Comparison of ENCODE assay signal across 12 mouse cellular contexts in the genomic region with DNA sequence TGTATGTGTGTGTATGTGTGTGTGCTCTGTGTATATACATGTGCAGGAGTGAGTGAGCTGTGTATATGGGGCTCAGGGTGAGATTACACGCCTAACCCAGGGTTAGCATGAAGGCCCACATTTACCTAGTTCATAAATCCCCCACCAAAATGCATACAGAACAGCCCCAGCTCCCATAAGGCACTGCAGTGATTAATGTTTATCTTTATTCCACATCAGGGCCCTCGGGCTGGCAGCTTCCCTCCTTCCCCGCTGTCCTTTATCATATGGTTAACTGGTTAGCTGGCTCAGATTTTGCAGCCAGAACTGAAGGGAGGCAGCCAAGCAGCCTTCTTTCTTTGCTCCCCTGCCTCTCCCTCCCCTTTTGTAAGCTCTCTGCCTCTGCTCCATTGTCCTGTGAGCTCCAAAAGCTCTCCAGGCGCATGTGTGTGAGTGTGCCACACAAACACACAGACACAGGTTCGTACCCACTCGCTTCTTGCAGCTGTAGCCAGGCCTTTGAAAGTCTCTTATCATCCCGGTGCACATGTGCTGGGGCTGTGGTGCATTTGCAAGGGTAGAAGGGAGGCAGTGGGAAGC.
DNase-seq lines count a peak whose midpoint lies in the region; ATAC-seq and TF ChIP-seq lines count a peak whose summit lies in the region.
"Had no signal": no experiment of that assay in that cellular context is flagged by ENCODE, and none has a peak within 500 bp of the region (broad histone marks: within the 10 kb centered on the region; RNA-seq: fewer than 3 reads in every experiment).

No protein-coding gene starts in this region.

- no peaks in the 10 kb centered on the region for H3K36me3 ChIP-seq in forebrain, embryonic 10.5 days (replicated peaks)
- H3K36me3 ChIP-seq in forebrain, embryonic 11.5 days (ENCODE audit: control insufficient read depth, insufficient read depth, low read length) = no peaks in the 10 kb centered on the region
- no peaks in the 10 kb centered on the region for H3K36me3 ChIP-seq in hindbrain, embryonic 13.5 days
- H3K36me3 ChIP-seq in midbrain, embryonic 14.5 days (ENCODE audit: control insufficient read depth, insufficient read depth, low read length) = no peaks in the 10 kb centered on the region
- H3K36me3 ChIP-seq: heart, embryonic 15.5 days; limb, embryonic 13.5 days had no signal

- WGBS in forebrain, embryonic 10.5 days = 54% methylated on average over 7 of the region's 7 CpGs
- WGBS in forebrain, embryonic 11.5 days = 47% methylated on average over 7 of the region's 7 CpGs
- WGBS in hindbrain, embryonic 13.5 days = 31% methylated on average over 7 of the region's 7 CpGs
- 33% methylated on average over 7 of the region's 7 CpGs for WGBS in midbrain, embryonic 14.5 days

- H3K27ac ChIP-seq in forebrain, embryonic 10.5 days = peak overlapping the region; percentile 63
- no peak overlapping the region for H3K27ac ChIP-seq in forebrain, embryonic 11.5 days (ENCODE audit: low read depth, low read length)
- H3K27ac ChIP-seq in hindbrain, embryonic 13.5 days = peak overlapping the region; percentile 72
- peak overlapping the region; percentile 62 for H3K27ac ChIP-seq in midbrain, embryonic 14.5 days (replicated peaks; ENCODE audit: low read depth, low read length)
- H3K27ac ChIP-seq: heart, embryonic 15.5 days; limb, embryonic 13.5 days had no signal

- no peak for ATAC-seq in forebrain, embryonic 11.5 days (replicated peaks; ENCODE audit: low FRiP score)
- peak; percentile 84 for ATAC-seq in hindbrain, embryonic 13.5 days (ENCODE audit: low FRiP score)
- ATAC-seq in midbrain, embryonic 14.5 days (ENCODE audit: low FRiP score, low TSS enrichment) = peak; percentile 73

- H3K4me2 ChIP-seq in forebrain, embryonic 11.5 days (ENCODE audit: low read depth, low read length, severe bottlenecking) = no peak overlapping the region
- H3K4me2 ChIP-seq in hindbrain, embryonic 13.5 days = no peak overlapping the region
- no peak overlapping the region for H3K4me2 ChIP-seq in midbrain, embryonic 14.5 days (ENCODE audit: low read length)
- H3K4me2 ChIP-seq: heart, embryonic 15.5 days; limb, embryonic 13.5 days had no signal

- H3K9ac ChIP-seq in forebrain, embryonic 11.5 days (ENCODE audit: low read length) = no peak overlapping the region
- no peak overlapping the region for H3K9ac ChIP-seq in hindbrain, embryonic 13.5 days
- no peak overlapping the region for H3K9ac ChIP-seq in midbrain, embryonic 14.5 days (replicated peaks; ENCODE audit: low read length)
- H3K9ac ChIP-seq: heart, embryonic 15.5 days; limb, embryonic 13.5 days had no signal

- TF ChIP-seq POLR2A in brain, embryonic 14.5 days (IDR thresholded peaks at IDR 0.05; ENCODE audit: borderline replicate concordance, extremely low read depth, insufficient read depth, insufficient read length, poor library complexity, severe bottlenecking) = no peak

- peaks cover 6% of the 10 kb centered on the region for H3K4me1 ChIP-seq in forebrain, embryonic 10.5 days
- no peaks in the 10 kb centered on the region for H3K4me1 ChIP-seq in forebrain, embryonic 11.5 days (replicated peaks; ENCODE audit: control insufficient read depth, insufficient read depth, low read length)
- H3K4me1 ChIP-seq in hindbrain, embryonic 13.5 days (replicated peaks) = peaks cover 8% of the 10 kb centered on the region
- H3K4me1 ChIP-seq in midbrain, embryonic 14.5 days (ENCODE audit: control insufficient read depth, insufficient read depth, low read length) = no peaks in the 10 kb centered on the region
- H3K4me1 ChIP-seq: limb, embryonic 13.5 days had no signal

- no peaks in the 10 kb centered on the region for H3K9me3 ChIP-seq in forebrain, embryonic 10.5 days
- H3K9me3 ChIP-seq in forebrain, embryonic 11.5 days (ENCODE audit: control insufficient read depth, low read length) = no peaks in the 10 kb centered on the region
- H3K9me3 ChIP-seq in hindbrain, embryonic 13.5 days = no peaks in the 10 kb centered on the region
- H3K9me3 ChIP-seq in midbrain, embryonic 14.5 days (ENCODE audit: control insufficient read depth, low read length) = no peaks in the 10 kb centered on the region
- H3K9me3 ChIP-seq: heart, embryonic 15.5 days; limb, embryonic 13.5 days had no signal

- peaks cover under 1% of the 10 kb centered on the region; the same call in 1 of the 2 replicates for H3K27me3 ChIP-seq in forebrain, embryonic 10.5 days (ENCODE audit: poor library complexity, severe bottlenecking)
- no peaks in the 10 kb centered on the region for H3K27me3 ChIP-seq in forebrain, embryonic 11.5 days (ENCODE audit: control insufficient read depth, insufficient read depth, low read length)
- H3K27me3 ChIP-seq in hindbrain, embryonic 13.5 days = no peaks in the 10 kb centered on the region
- H3K27me3 ChIP-seq in midbrain, embryonic 14.5 days (ENCODE audit: control insufficient read depth, insufficient read depth, low read length) = no peaks in the 10 kb centered on the region
- H3K27me3 ChIP-seq: heart, embryonic 15.5 days; limb, embryonic 13.5 days had no signal

- DNase-seq in forebrain, embryonic 10.5 days (ENCODE audit: extremely low spot score, low spot score) = peak; percentile 15
- DNase-seq in forebrain, embryonic 11.5 days (ENCODE audit: low spot score) = no peak
- DNase-seq in brain, embryonic 14.5 days (ENCODE audit: low read depth) = peak; percentile 88
- DNase-seq in midbrain, embryonic 14.5 days = peak; percentile 66
- DNase-seq in right cerebral cortex, postnatal 36 days (ENCODE audit: low spot score in 2 of 2) = no peak
- DNase-seq in spleen, adult 18-20 months = no peak
- no peak for DNase-seq in gastrocnemius, postnatal 25 days
- DNase-seq: kidney, postnatal 25 days; thymus, postnatal 14 days had no signal

- no peak overlapping the region for H3K4me3 ChIP-seq in forebrain, embryonic 10.5 days
- H3K4me3 ChIP-seq in forebrain, embryonic 11.5 days (ENCODE audit: low read depth, low read length) = no peak overlapping the region
- no peak overlapping the region for H3K4me3 ChIP-seq in hindbrain, embryonic 13.5 days
- H3K4me3 ChIP-seq in midbrain, embryonic 14.5 days (replicated peaks; ENCODE audit: low read depth, low read length) = no peak overlapping the region
- H3K4me3 ChIP-seq: heart, embryonic 15.5 days; limb, embryonic 13.5 days had no signal

- TF ChIP-seq CTCF in brain, embryonic 14.5 days (IDR thresholded peaks at IDR 0.05; ENCODE audit: borderline replicate concordance, extremely low read depth, insufficient read depth, insufficient read length) = no peak

Comparison
In these comparisons a context has a peak if more than half of its experiments do, and no peak if none do; other contexts are left out.
1. DNase-seq: peak in forebrain, embryonic 10.5 days (single experiment), brain, embryonic 14.5 days (single experiment) and midbrain, embryonic 14.5 days (single experiment); none in forebrain, embryonic 11.5 days (single experiment), right cerebral cortex, postnatal 36 days (0 of 2), spleen, adult 18-20 months (0 of 2) and gastrocnemius, postnatal 25 days (single experiment).